Mouse (Mus musculus): ENCODE data around the gene Plekhh2. TPM values are rescaled to one million over a fixed set of nuclear protein-coding genes. Genes with fewer than 3 reads are reported as not detected.
"Not testable (repeated sequence)": the region's sequence is repeated elsewhere in the genome, so short reads cannot be mapped to it uniquely, and the experiment has no call there.

Plekhh2 gene
- polyA plus RNA-seq, 2 experiments from 2014 or later = 0.22 TPM; not detected in 1

DNA sequence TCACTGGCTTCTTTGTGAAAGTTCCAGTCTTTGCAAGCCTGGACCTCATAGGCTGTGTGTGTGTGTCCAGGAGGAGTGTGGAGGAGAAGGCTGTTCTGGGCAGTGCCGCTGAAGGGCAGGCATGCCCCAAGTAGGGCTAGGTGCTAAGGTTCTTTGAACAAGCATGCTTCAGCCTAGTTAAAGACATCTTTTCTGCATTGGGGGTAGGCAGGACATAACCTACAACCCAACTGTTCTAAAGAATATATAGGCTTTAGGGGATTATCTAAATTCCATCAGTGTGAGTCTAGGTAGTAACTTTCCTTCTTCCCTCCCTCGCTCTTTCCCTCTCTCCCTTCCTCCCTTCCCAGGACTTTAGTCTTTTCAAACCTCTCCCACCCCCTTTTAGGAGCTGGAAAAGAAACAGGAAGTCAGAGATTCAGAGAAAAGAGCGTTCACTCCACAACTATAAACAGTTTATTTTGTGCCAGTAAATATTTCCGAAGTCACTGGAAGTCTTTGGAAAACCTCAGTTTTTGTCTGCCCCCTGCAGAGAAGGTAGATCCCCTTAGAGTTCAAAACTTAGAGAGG lies 906 bp downstream of the Plekhh2 start:
- ATAC-seq = no peak

DNA sequence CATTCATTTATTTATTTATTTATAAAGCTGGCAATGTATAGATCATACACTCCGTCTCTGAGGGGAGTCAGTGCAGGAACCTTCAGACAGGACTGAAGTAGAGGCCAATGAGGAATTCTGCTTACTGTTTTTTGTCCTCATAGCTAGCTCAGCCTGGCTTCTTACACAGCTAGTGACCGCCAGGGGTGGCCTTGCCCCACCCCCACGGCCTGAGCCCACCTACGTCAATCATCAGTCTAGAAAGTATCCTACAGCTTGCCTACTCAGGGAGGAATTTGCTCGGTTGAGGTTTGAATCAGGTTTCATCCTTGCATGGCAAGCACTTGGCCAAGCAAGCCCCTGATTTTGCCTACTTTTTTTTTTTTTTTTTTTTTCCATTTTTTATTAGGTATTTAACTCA lies 4.2 kb downstream of the Plekhh2 start:
- no peak for ATAC-seq

GRCm38 (mm10) chr17:84519346-84519745 lies 7.7 kb downstream of the Plekhh2 start:
- no peak for ATAC-seq

DNA sequence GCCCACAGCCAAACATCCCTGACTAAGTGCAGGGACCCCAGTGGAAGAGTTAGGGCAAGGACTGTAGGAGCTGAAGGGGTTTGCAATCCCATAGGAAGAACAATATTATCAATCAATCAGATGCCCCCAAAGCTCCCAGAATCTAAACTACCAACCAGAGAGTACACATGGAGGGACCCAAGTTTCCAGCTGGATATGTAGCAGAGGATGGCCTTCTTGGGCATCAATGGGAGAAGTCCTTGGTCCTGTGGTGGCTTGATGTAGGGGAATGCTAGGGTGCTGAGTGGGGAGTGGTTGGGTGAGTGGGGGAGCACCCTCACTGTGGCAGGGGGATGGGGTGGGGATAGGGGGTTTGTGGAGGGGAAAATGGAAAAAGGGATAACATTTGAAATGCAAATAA lies 8.4 kb downstream of the Plekhh2 start:
- no peak for ATAC-seq

DNA sequence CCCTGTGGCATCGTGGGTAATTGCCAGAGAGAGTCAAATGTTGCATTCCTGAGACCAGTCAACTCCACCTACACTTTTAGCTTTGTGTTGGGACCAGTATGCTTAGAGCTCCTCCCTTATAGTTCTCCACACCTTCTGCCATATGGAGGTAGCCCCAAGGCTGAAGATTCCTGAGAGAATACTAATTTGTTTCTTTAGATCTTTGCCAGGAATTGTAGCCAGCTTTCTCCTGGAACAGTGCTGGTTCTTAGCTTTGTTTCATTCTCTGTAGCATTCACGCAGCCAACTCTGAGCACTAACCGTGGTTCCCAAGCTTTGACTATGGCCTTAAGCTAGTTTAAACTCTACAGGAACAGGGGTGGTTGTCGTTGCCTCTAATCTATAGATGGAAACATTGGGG lies 17.7 kb downstream of the Plekhh2 start:
- no peak for ATAC-seq

GRCm38 (mm10) chr17:84530202-84530796 lies 18.6 kb downstream of the Plekhh2 start:
- no peak for ATAC-seq

GRCm38 (mm10) chr17:84532909-84533499 lies 21.3 kb downstream of the Plekhh2 start:
- no peak for ATAC-seq

DNA sequence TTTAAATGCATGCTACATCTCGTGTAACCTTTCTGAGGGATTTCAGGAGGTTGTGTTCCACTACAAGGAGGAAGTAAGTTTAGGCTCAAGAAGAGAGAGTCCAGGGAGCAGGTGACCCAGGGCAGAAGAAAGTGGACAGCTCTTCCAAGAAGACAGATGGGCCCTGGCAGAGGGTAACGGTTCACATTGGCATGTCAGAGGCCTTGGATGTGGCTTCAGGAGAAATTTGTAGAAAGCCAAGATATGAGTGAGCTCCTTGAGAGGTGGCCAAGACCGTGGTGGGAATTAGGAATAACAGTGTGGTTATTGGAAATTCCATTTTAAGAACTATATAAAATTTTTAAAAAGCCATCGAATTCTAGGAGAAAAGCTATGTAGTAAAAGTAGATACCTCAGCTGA lies 22.1 kb downstream of the Plekhh2 start:
- ATAC-seq = no peak

DNA sequence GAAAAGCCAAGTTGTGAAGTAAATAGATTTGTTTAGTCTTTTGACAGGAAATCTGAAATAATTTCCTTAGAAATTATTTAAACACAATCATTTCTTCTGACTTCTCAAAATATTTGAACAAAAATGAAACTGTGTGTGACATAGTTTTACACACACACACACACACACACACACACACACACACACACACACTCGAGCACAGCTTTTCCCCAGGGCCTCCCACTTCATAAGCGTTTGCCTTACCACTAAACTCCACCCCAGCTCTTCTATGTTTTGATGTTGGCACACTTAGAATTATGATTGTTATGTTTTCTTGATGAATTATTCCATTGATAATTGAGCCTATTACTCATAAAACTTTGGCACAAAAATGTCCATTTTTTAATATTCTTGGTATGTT lies 22.9 kb downstream of the Plekhh2 start:
- no peak for ATAC-seq

DNA sequence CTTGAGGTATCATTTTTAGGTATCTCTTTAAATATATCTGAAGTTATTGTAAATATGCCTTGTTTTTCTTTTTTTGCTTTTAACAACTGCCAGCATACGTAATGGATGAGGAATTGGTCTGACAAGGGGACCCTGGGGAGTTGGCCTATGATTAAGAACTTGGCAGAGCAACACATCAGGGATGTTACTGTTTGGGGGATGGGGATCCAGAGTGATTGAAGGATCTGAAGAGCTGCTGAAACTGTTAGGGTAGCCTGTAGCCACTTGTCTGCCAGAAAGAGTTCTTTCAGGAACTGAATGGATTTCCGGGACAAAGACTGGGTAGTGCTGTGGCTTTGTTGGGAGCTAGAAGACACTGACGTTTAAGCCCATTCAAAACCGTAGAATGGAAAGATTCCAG lies 23.5 kb downstream of the Plekhh2 start:
- no peak for ATAC-seq

GRCm38 (mm10) chr17:84537301-84537700 lies 25.6 kb downstream of the Plekhh2 start:
- no peak for ATAC-seq

- no peak for ATAC-seq
Measured at GRCm38 (mm10) chr17:84537966-84538365, 26.3 kb downstream of the Plekhh2 start.

DNA sequence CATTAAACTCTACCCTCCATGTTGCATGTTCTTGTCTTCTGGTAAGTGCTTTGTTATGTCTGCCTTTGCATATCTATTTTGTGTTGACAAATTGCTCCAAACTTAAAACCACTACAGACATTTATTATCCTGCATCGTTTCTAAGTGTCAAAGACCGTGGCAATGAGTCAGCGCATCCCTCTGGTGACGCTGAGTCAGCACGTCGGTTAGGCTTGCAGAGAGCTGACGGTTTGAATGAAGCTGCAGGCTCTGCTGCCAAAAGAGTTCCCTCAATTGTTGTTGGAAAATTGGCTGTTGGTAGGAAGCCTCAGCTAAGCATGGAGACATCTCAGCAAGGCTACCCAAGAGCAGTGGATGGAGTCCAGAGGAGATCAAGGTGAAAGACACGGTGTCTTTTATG lies 28.9 kb downstream of the Plekhh2 start:
- ATAC-seq = no peak

DNA sequence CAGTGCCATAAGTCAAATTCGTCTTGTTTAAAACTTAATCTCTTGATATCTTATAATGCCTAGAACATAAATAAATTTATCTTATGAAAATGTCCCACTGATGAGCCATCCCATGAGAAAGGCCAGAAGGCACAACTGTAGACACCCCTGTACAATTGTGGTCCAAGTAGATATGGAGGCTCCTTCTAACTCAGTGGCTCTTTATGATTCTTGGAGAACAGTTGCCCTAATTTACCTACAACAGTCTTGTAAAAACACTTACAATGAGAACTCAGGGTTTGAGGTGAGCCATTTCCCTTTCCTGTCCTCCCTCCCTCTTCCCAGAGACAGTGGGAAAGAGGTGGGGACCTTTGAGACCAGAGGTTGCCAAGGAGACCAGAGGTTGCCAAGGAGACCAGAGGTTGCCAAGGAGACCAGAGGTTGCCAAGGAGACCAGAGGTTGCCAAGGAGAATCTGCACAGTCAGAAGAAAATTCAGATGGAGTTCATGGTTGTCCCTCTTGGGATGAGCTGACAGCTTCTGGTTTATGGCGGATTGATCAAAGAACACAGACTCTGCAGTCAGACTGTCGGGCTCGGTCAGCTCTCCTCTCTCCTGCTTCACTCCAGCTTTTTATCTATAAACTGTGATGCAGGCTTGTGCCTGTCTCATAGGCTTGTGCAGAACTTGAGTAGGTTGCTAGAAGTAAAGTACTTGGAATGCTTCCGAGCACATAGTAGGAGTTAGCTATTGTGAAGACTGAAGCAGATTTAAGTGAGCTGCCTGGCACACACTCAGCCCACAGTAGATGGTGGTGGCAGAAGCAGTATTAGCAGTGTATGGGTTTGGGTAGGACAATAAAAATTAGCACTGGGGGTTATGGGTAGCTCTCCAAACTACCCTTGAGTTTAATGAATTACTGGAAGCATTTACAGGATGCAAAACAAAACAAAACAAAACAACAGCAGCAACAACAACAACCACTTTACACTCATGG lies 39.5 kb downstream of the Plekhh2 start:
- ATAC-seq = no peak

GRCm38 (mm10) chr17:84552230-84552629 lies 40.5 kb downstream of the Plekhh2 start:
- ATAC-seq = no peak

DNA sequence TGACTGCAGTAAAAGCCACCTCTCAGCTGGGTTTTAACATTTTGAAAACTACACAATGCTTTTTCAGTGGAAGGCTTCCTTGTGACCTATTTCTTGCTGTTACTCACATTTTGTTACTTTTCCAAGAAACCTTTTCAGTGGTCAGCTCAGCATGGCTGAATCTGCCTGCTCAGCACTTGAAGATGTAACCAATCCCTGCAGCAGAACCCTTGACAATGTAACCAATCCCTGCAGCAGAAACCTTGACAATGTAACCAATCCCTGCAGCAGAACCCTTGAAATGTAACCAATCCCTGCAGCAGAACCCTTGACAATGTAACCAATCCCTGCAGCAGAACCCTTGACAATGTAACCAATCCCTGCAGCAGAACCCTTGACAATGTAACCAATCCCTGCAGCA lies 52.6 kb downstream of the Plekhh2 start:
- not testable (repeated sequence) for ATAC-seq

GRCm38 (mm10) chr17:84565762-84566161 lies 54.1 kb downstream of the Plekhh2 start:
- ATAC-seq = no peak

DNA sequence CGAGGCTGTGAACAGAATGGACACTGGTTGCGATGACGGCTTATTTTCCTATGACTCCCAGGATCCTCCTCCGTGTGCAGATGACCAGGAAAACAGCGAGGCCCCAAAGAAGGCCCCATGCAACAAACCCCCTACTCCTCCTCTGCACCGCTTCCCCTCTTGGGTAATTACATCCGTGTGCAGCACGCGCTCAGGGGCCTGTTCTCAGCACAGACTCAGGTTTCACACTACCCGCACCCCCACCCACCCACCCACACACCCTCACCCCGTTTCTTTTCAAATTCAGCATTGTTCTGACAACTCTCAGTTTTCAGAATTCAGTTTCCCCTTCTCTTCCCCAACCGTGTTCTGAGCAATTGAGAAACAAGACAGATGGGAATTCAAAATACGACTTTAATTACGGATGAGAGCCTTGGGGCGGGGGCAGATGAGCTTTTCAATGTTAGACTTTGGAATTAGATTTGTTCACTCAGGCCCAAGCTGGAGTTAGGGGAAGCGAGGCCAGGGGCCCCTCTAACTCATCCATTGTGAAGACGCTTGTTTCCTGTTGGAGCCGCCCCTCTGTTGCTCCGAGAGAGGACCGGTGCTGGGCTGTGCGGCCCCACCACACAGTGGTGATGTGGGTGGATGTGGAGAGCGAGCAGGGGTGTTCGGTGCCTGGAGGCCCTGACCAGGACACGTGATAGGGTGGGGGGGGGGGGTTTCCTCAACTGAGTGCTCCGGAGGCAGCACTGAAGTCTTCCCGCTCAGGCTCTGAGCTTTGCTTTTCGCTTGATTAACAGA lies 55.3 kb downstream of the Plekhh2 start:
- ATAC-seq = no peak

DNA sequence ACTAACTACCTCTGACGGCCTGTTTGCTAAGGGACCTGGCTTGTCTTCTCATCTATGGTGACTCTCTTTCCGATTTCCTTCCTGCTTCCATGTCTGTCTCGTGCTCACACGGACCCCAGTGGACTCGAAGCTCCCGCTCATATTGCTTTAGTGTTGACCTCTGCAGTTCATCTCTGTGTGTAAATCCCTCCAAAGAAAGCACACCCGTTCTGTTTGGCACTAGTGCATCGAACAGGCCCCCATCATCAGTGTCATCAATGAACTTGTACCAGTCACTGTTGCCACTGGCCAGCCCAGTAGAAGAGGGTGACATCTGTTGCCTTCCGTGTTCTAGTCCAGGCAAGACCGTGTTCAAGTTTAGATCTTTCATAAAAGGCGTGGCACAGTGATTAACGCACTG lies 57.1 kb downstream of the Plekhh2 start:
- no peak for ATAC-seq

GRCm38 (mm10) chr17:84569770-84570169 lies 58.1 kb downstream of the Plekhh2 start:
- no peak for ATAC-seq

- no peak for ATAC-seq
Measured at GRCm38 (mm10) chr17:84571629-84572028, 59.9 kb downstream of the Plekhh2 start.

GRCm38 (mm10) chr17:84573305-84573704 lies 61.6 kb downstream of the Plekhh2 start:
- ATAC-seq = no peak

- ATAC-seq = no peak
Measured at GRCm38 (mm10) chr17:84573940-84574339, 62.2 kb downstream of the Plekhh2 start.

Data from activated CD4-positive, CD25-positive, alpha-beta regulatory T cell, adult 4 months (primary cell).